Mouse (Mus musculus) layer of hippocampus, postnatal 36 days (tissue): ENCODE measurements around the gene Doc2g. TPM values are rescaled to one million over a fixed set of nuclear protein-coding genes. Genes with fewer than 3 reads are reported as not detected.
"Not testable (repeated sequence)": the region's sequence is repeated elsewhere in the genome, so short reads cannot be mapped to it uniquely, and the experiment has no call there.

Experiments used
- DNase-seq, 2 experiments: peaks; one replicate each; pipeline ENCODE4 v3.0.0; 2022
- total RNA-seq, 2 experiments: library from RNA; stranded (reverse); gene quantifications; 2 replicates each; pipeline ENCODE4 v1.2.3; 2021

Doc2g gene
- 1 to 10 TPM; 4.2 to 4.4 TPM for total RNA-seq

GRCm38 (mm10) chr19:4003112-4003511 lies at the start of gene Doc2g:
Gene Doc2g, plus strand, starts transcription at chr19:4003313.
- DNase-seq: no peak

GRCm38 (mm10) chr19:3955033-3955432 lies 48.1 kb upstream of the Doc2g start:
- no peak for DNase-seq

- DNase-seq: no peak
Observed at GRCm38 (mm10) chr19:3955804-3956203, 47.3 kb upstream of the Doc2g start.

GRCm38 (mm10) chr19:3957296-3958036 lies 45.6 kb upstream of the Doc2g start:
- not testable (repeated sequence) for DNase-seq

GRCm38 (mm10) chr19:3958470-3958869 lies 44.6 kb upstream of the Doc2g start, which contains the start of gene Aldh3b3:
Gene Aldh3b3, plus strand, starts transcription at chr19:3958645.
- no peak for DNase-seq

GRCm38 (mm10) chr19:3959030-3959429 lies 44.1 kb upstream of the Doc2g start:
- no peak for DNase-seq

GRCm38 (mm10) chr19:3960211-3960610 lies 42.9 kb upstream of the Doc2g start:
- no peak for DNase-seq

- not testable (repeated sequence) for DNase-seq
Observed at GRCm38 (mm10) chr19:3961805-3962204, 41.3 kb upstream of the Doc2g start.

GRCm38 (mm10) chr19:3962469-3962868 lies 40.6 kb upstream of the Doc2g start:
- DNase-seq: no peak

GRCm38 (mm10) chr19:3964030-3964429 lies 39.1 kb upstream of the Doc2g start:
- DNase-seq: no peak

- DNase-seq: no peak
Observed at GRCm38 (mm10) chr19:3966330-3967075, 36.6 kb upstream of the Doc2g start.

GRCm38 (mm10) chr19:3967258-3967657 lies 35.9 kb upstream of the Doc2g start:
- DNase-seq: no peak

- DNase-seq: no peak
Observed at GRCm38 (mm10) chr19:3972229-3972628, 30.9 kb upstream of the Doc2g start, which contains the start of gene Aldh3b2. Gene Aldh3b2, plus strand, starts transcription at chr19:3972328.

- DNase-seq: not testable (repeated sequence)
Observed at GRCm38 (mm10) chr19:3974608-3975007, 28.5 kb upstream of the Doc2g start.

- no peak for DNase-seq
Observed at GRCm38 (mm10) chr19:3975866-3976265, 27.2 kb upstream of the Doc2g start.

- DNase-seq: peak; percentile 59 to 73
Observed at GRCm38 (mm10) chr19:3980309-3980708, 22.8 kb upstream of the Doc2g start.

- DNase-seq: no peak
Observed at GRCm38 (mm10) chr19:3980917-3981316, 22.2 kb upstream of the Doc2g start.

- DNase-seq: no peak
Observed at GRCm38 (mm10) chr19:3983527-3984200, 19.4 kb upstream of the Doc2g start.

GRCm38 (mm10) chr19:3985261-3985681 lies 17.8 kb upstream of the Doc2g start:
- DNase-seq: no peak

GRCm38 (mm10) chr19:3986334-3986733 lies 16.8 kb upstream of the Doc2g start, which contains the start of gene Acy3:
Gene Acy3, plus strand, starts transcription at chr19:3986570.
- DNase-seq: peak; percentile 42 to 55

GRCm38 (mm10) chr19:3988066-3988465 lies 15.0 kb upstream of the Doc2g start:
- no peak for DNase-seq

GRCm38 (mm10) chr19:3988750-3989149 lies 14.4 kb upstream of the Doc2g start:
- DNase-seq: no peak

GRCm38 (mm10) chr19:3990804-3991203 lies 12.3 kb upstream of the Doc2g start:
- no peak for DNase-seq
